Mouse (Mus musculus): ENCODE data around the gene Vmn1r58. TPM values are rescaled to one million over a fixed set of nuclear protein-coding genes. Genes with fewer than 3 reads are reported as not detected.

Gene Vmn1r58
- polyA plus RNA-seq (2015; fragmentation: Nextera tagmentation; extraction: Ambion mirVana): not detected in 2 replicates

DNA sequence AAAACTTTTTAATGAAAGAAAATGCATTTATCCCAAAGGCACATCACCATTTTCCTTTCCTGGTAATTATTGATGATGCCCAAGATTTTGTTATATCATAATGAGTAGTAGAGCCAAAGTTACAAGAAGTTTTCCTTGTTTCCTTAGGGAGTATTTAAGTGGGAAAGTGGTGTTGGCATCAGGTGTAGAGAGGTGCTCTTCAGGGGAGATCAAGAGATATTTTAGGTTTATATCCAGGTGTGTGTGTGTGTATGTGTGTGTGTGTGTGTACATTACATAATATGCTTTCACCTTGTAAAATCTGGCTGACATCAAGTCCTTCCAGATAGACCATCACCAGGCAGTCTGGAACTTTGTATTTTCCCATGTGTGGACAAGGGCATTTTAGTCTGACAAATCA is at the start of gene Vmn1r58:
TSS of gene Vmn1r58 (minus strand) at position 101 of the 400 bp plus-strand sequence.

DNA sequence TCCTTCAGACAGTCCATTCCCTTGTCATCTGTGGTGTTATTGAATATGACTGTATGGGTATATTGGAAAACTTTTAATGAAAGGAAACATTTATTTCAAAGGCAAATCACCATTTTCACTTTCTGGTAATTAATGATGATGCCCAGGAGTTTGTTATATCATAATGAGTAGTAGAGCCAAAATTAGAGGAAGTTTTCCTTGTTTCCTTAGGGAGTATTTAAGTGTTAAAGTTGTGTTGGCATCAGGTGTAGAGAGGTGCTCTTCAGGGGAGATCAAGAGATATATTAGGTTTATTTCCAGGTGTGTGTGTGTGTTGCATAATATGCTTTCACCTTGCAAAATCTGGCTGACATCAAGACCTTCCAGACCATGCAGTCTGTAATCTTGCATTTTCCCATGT is 43.5 kb upstream of the Vmn1r58 start, which contains the start of gene Vmn1r59:
TSS of gene Vmn1r59 (minus strand) at position 101 of the 400 bp plus-strand sequence.

Other genes starting within 250 kb of the Vmn1r58 start
- gene Vmn1r56, start 216.6 kb downstream of the Vmn1r58 start, polyA plus RNA-seq (2015; fragmentation: Nextera tagmentation; extraction: Ambion mirVana): not detected in 2 replicates
- gene Vmn1r57, start 194.9 kb downstream of the Vmn1r58 start, polyA plus RNA-seq (2015; fragmentation: Nextera tagmentation; extraction: Ambion mirVana): not detected in 2 replicates
- gene Gm5065, start 62.9 kb downstream of the Vmn1r58 start, polyA plus RNA-seq (2015; fragmentation: Nextera tagmentation; extraction: Ambion mirVana): not detected in 2 replicates
- gene Nlrp2, start 62.4 kb downstream of the Vmn1r58 start, polyA plus RNA-seq (2015; fragmentation: Nextera tagmentation; extraction: Ambion mirVana): not detected in 2 replicates
- not detected in 2 replicates for gene Vmn1r59, start 43.4 kb upstream of the Vmn1r58 start, polyA plus RNA-seq (2015; fragmentation: Nextera tagmentation; extraction: Ambion mirVana)
- not detected in 2 replicates for gene Vmn2r28, start 80.6 kb upstream of the Vmn1r58 start, polyA plus RNA-seq (2015; fragmentation: Nextera tagmentation; extraction: Ambion mirVana)
- gene Vmn1r60, start 133.9 kb upstream of the Vmn1r58 start, polyA plus RNA-seq (2015; fragmentation: Nextera tagmentation; extraction: Ambion mirVana): not detected in 2 replicates
- gene Vmn1r61, start 199.9 kb upstream of the Vmn1r58 start, polyA plus RNA-seq (2015; fragmentation: Nextera tagmentation; extraction: Ambion mirVana): not detected in 2 replicates

All from neural tube, postnatal 0 days (tissue).